Mouse (Mus musculus) MEL (cell line): ENCODE results near the gene Rora. TPM values are rescaled to one million over a fixed set of nuclear protein-coding genes. Genes with fewer than 3 reads are reported as not detected.

Experiments used
- DNase-seq: peaks from one replicate; pipeline ENCODE4 v3.0.0; 2011; ENCODE audit warnings: low read depth, low spot score
- H3K27ac ChIP-seq: 2 replicates; pipeline ENCODE4 v1.5.1; 2012; ENCODE audit warnings: low read depth, mild to moderate bottlenecking, control low read depth, low read length, moderate library complexity; ENCODE audit not compliant: control insufficient read depth
- H3K27me3 ChIP-seq, 2 experiments: fragments of 150-350 bp in 1 of 2; sonication (generic) in 1 of 2; 2 replicates each; pipeline ENCODE4 v1.6.1; 2012; ENCODE audit warnings: low read length in 2 of 2, mild to moderate bottlenecking in 2 of 2, improper control_type of control experiment in 1 of 2, moderate library complexity in 1 of 2; ENCODE audit not compliant: insufficient read depth in 2 of 2, control insufficient read depth in 1 of 2
- H3K36me3 ChIP-seq, 2 experiments: 2 replicates each; pipeline ENCODE4 v1.6.1; 2012 to 2014; ENCODE audit warnings: low read length in 2 of 2, improper control_type of control experiment in 1 of 2, inconsistent platforms in 1 of 2, mild to moderate bottlenecking in 1 of 2; ENCODE audit not compliant: insufficient read depth in 2 of 2, control insufficient read depth in 1 of 2
- H3K4me1 ChIP-seq, 2 experiments: fragments of 150-350 bp in 1 of 2; sonication (generic) in 1 of 2; 2 replicates each; pipeline ENCODE4 v1.6.1; 2012; ENCODE audit warnings: low read length in 2 of 2, improper control_type of control experiment in 1 of 2, mild to moderate bottlenecking in 1 of 2; ENCODE audit not compliant: insufficient read depth in 2 of 2, control insufficient read depth in 1 of 2
- H3K4me3 ChIP-seq, 2 experiments: fragments of 150-350 bp in 1 of 2; sonication (generic) in 1 of 2; 2 replicates each; pipeline ENCODE4 v1.5.1; 2012; ENCODE audit warnings: low read depth in 2 of 2, low read length in 2 of 2, mild to moderate bottlenecking in 2 of 2, moderate library complexity in 2 of 2, control low read depth in 1 of 2, improper control_type of control experiment in 1 of 2; ENCODE audit not compliant: control insufficient read depth in 1 of 2, insufficient read depth in 1 of 2
- H3K79me2 ChIP-seq: 2 replicates; pipeline ENCODE4 v1.6.1; 2012; ENCODE audit warnings: mild to moderate bottlenecking, low read length, moderate library complexity; ENCODE audit not compliant: control insufficient read depth, poor library complexity, insufficient read depth
- H3K9ac ChIP-seq: 2 replicates; pipeline ENCODE4 v1.6.1; 2012; ENCODE audit warnings: low read depth, mild to moderate bottlenecking, control low read depth, low read length, moderate library complexity; ENCODE audit not compliant: control insufficient read depth, poor library complexity, severe bottlenecking
- H3K9me3 ChIP-seq: fragments of 150-350 bp; sonication (generic); replicated peaks from 2 replicates; pipeline ENCODE4 v1.6.1; 2012; ENCODE audit warnings: mild to moderate bottlenecking, low read length, improper control_type of control experiment, moderate library complexity; ENCODE audit not compliant: insufficient read depth
- BHLHE40 ChIP-seq: IDR thresholded peaks from 2 replicates; pipeline ENCODE4 v1.6.1; 2012; ENCODE audit warnings: low read depth, mild to moderate bottlenecking, inconsistent platforms, low read length, improper control_type of control experiment, borderline replicate concordance
- CHD2 ChIP-seq: IDR thresholded peaks from 2 replicates; pipeline ENCODE4 v1.6.1; 2011; ENCODE audit warnings: low read length, improper control_type of control experiment
- CTCF ChIP-seq, 3 experiments: IDR thresholded peaks in 2 of 3; conservative IDR thresholded peaks in 1 of 3; 2 replicates each; pipeline ENCODE4 v1.5.1; 2011 to 2012; ENCODE audit warnings: low read length in 3 of 3, low read depth in 2 of 3, mild to moderate bottlenecking in 2 of 3, improper control_type of control experiment in 1 of 3, inconsistent platforms in 1 of 3, mixed read lengths in 1 of 3, moderate library complexity in 1 of 3; ENCODE audit not compliant: control insufficient read depth in 1 of 3, insufficient read depth in 1 of 3, poor library complexity in 1 of 3, severe bottlenecking in 1 of 3
- ELF1 ChIP-seq: IDR thresholded peaks from 2 replicates; pipeline ENCODE4 v1.6.1; 2014; ENCODE audit warnings: low read depth, mild to moderate bottlenecking, inconsistent platforms, low read length, improper control_type of control experiment, moderate library complexity
- ETS1 ChIP-seq: IDR thresholded peaks from 2 replicates; pipeline ENCODE4 v1.6.1; 2012; ENCODE audit warnings: low read depth, mild to moderate bottlenecking, inconsistent platforms, low read length, improper control_type of control experiment, moderate library complexity
- GABPA ChIP-seq: IDR thresholded peaks from 2 replicates; pipeline ENCODE4 v1.6.1; 2012; ENCODE audit warnings: low read depth, mild to moderate bottlenecking, inconsistent platforms, low read length, improper control_type of control experiment, moderate library complexity
- GATA1 ChIP-seq: IDR thresholded peaks from 2 replicates; pipeline ENCODE4 v1.6.1; 2011; ENCODE audit warnings: low read depth, low read length, improper control_type of control experiment
- MAFK ChIP-seq: IDR thresholded peaks from 2 replicates; pipeline ENCODE4 v1.6.1; 2011; ENCODE audit warnings: low read depth, mild to moderate bottlenecking, low read length, improper control_type of control experiment, borderline replicate concordance
- MAX ChIP-seq: IDR thresholded peaks from 2 replicates; pipeline ENCODE4 v1.6.1; 2011; ENCODE audit warnings: low read length, improper control_type of control experiment
- MXI1 ChIP-seq: IDR thresholded peaks from 2 replicates; pipeline ENCODE4 v1.6.1; 2011; ENCODE audit warnings: mild to moderate bottlenecking, low read depth, low read length, improper control_type of control experiment
- NELFE ChIP-seq: IDR thresholded peaks from 2 replicates; pipeline ENCODE4 v1.6.1; 2011; ENCODE audit warnings: low read depth, low read length, improper control_type of control experiment
- NRF1 ChIP-seq: IDR thresholded peaks from 2 replicates; pipeline ENCODE4 v1.6.1; 2014; ENCODE audit warnings: low read depth, mild to moderate bottlenecking, inconsistent platforms, low read length, improper control_type of control experiment, moderate library complexity; ENCODE audit not compliant: poor library complexity, insufficient read depth, severe bottlenecking
- POLR2AphosphoS2 ChIP-seq: IDR thresholded peaks from 2 replicates; pipeline ENCODE4 v1.6.1; 2011; ENCODE audit warnings: low read length, improper control_type of control experiment
- RAD21 ChIP-seq: IDR thresholded peaks from 2 replicates; pipeline ENCODE4 v1.6.1; 2011; ENCODE audit warnings: mild to moderate bottlenecking, low read depth, low read length, improper control_type of control experiment
- SIN3A ChIP-seq: IDR thresholded peaks from 2 replicates; pipeline ENCODE4 v1.6.1; 2012; ENCODE audit warnings: low read length, improper control_type of control experiment, inconsistent platforms
- SMC3 ChIP-seq: IDR thresholded peaks from 2 replicates; pipeline ENCODE4 v1.6.1; 2011; ENCODE audit warnings: low read depth, low read length, improper control_type of control experiment
- TAL1 ChIP-seq: IDR thresholded peaks from 2 replicates; pipeline ENCODE4 v1.6.1; 2012; ENCODE audit warnings: mild to moderate bottlenecking, inconsistent platforms, low read length, moderate library complexity, mixed read lengths
- TCF12 ChIP-seq: IDR thresholded peaks from 2 replicates; pipeline ENCODE4 v1.6.1; 2014; ENCODE audit warnings: low read depth, mild to moderate bottlenecking, inconsistent platforms, low read length, improper control_type of control experiment, moderate library complexity
- USF2 ChIP-seq, 2 experiments: IDR thresholded peaks; 2 replicates each; pipeline ENCODE4 v1.6.1; 2011 to 2012; ENCODE audit warnings: improper control_type of control experiment in 2 of 2, low read length in 2 of 2, borderline replicate concordance in 1 of 2, inconsistent platforms in 1 of 2, low read depth in 1 of 2, mild to moderate bottlenecking in 1 of 2; ENCODE audit not compliant: insufficient read depth in 1 of 2
- polyA plus RNA-seq, 2 experiments: library from polyadenylated mRNA; stranded (reverse) in 1 of 2; unstranded in 1 of 2; fragments of >175 nt in 1 of 2; fragments of >200 nt in 1 of 2; gene quantifications; 2 replicates each; pipeline versions ENCODE4 v1.2.1 to v1.2.4; 2012; ENCODE audit warnings: low replicate concordance in 2 of 2, low read depth in 1 of 2; ENCODE audit not compliant: insufficient read length in 2 of 2, insufficient read depth in 1 of 2, missing spikeins in 1 of 2
- total RNA-seq: library from RNA; depleted of rRNA; stranded (reverse); fragments of 300-350 nt; gene quantifications from 2 replicates; pipeline ENCODE4 v1.2.3, GENCODE M21; 2012

The Rora gene
- total and polyA plus RNA-seq, 3 experiments: not detected

DNA sequence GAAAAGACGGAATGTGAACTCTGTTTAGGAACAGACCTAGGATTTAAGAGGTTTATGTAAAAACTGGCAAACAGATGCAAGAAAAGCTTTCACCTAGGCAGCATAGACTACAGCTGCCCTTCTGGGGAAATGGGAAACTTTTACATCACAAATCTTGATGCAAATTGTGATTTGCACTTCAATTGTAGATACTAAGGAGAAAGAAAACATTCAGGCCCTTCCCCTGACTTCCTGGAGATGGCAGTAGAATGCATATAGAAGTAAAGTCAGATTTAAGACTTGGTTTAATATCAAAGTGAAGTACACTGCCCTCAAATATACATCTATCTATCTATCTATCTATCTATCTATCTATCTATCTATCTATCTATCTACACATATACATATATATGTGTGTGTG, 765.9 kb downstream of the Rora start:
- no peaks in the 10 kb centered on the region for H3K4me1 ChIP-seq
- TF ChIP-seq CTCF (IDR thresholded peaks at IDR 0.05 in 2 of 3, conservative IDR thresholded peaks at IDR 0.05 in 1 of 3; ENCODE audit: control insufficient read depth in 1 of 3, insufficient read depth in 1 of 3, low read depth in 2 of 3, low read length in 3 of 3, poor library complexity in 1 of 3, severe bottlenecking in 1 of 3) (peak in 2 of 3 experiments; percentile 13 to 58; a peak in 2 of 6 replicates), ETS1 (no peak), RAD21 (peak; percentile 54), BHLHE40 (no peak), SMC3 (peak; percentile 67), NRF1 (no peak), TCF12 (no peak)
- TF ChIP-seq, all 39 proteins: peak for 3
- peak; percentile 25 for DNase-seq
- no peaks in the 10 kb centered on the region for H3K9me3 ChIP-seq
- no peak overlapping the region for H3K4me3 ChIP-seq
- no peaks in the 10 kb centered on the region for H3K79me2 ChIP-seq
- no peak overlapping the region for H3K9ac ChIP-seq
- H3K36me3 ChIP-seq: peaks cover 0 to 30% of the 10 kb centered on the region in 2 experiments; a peak in 3 of 4 replicates
- H3K27me3 ChIP-seq: no peaks in the 10 kb centered on the region
- H3K27ac ChIP-seq: no peak overlapping the region

DNA sequence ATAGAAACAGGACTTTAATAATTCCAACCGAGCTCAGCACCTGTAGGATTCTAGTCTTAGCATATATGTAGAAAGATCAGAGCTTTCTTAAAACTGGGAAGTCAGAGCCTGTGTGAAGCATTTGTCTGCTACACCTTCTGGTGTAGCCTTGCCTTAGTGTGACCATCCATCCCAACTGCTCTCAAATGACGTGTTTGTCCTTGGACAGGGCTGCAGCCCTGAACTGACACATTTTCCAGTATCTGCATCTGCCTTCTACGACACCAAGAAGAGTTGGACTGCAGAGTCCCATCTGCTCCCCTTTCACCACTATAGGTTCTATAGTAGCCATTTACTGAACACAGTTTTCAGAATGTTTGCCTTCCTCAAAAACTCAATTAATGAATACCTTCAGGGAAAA, 776.9 kb downstream of the Rora start:
- Histone ChIP-seq H3K9ac (no peak overlapping the region), H3K79me2 (no peaks in the 10 kb centered on the region), H3K9me3 (no peaks in the 10 kb centered on the region), H3K4me3 (no peak overlapping the region), H3K27me3 (no peaks in the 10 kb centered on the region), H3K36me3 (peaks cover 0 to 6% of the 10 kb centered on the region in 2 experiments; a peak in 2 of 4 replicates), H3K4me1 (no peaks in the 10 kb centered on the region), H3K27ac (no peak overlapping the region)
- TF ChIP-seq CTCF (IDR thresholded peaks at IDR 0.05 in 2 of 3, conservative IDR thresholded peaks at IDR 0.05 in 1 of 3; ENCODE audit: control insufficient read depth in 1 of 3, insufficient read depth in 1 of 3, low read depth in 2 of 3, low read length in 3 of 3, poor library complexity in 1 of 3, severe bottlenecking in 1 of 3) (no peak), USF2 (IDR thresholded peaks at IDR 0.05; ENCODE audit: borderline replicate concordance in 1 of 2, insufficient read depth in 1 of 2, low read depth in 1 of 2, low read length in 2 of 2) (no peak), CHD2 (no peak), ELF1 (no peak), GABPA (no peak), TAL1 (no peak), POLR2AphosphoS2 (no peak), GATA1 (no peak), ETS1 (no peak), SIN3A (no peak), NELFE (no peak), MXI1 (no peak), MAFK (no peak), RAD21 (no peak), BHLHE40 (no peak), SMC3 (no peak), MAX (no peak)
- DNase-seq: no peak
